Mouse (Mus musculus) gastrocnemius, postnatal 25 days (tissue): Measurements from ENCODE around the gene St3gal6. TPM values are rescaled to one million over a fixed set of nuclear protein-coding genes. Genes with fewer than 3 reads are reported as not detected.

Experiments
- DNase-seq: peaks from one replicate; pipeline ENCODE4 v3.0.0; 2022
- total RNA-seq, 2 experiments: library from RNA; stranded (reverse); gene quantifications; 1 replicate in 1 of 2; 2 replicates in 1 of 2; pipeline ENCODE4 v1.2.3; 2021

The St3gal6 gene
- total RNA-seq, 2 experiments from 2014 or later, result 92.1 to 102 TPM

DNA sequence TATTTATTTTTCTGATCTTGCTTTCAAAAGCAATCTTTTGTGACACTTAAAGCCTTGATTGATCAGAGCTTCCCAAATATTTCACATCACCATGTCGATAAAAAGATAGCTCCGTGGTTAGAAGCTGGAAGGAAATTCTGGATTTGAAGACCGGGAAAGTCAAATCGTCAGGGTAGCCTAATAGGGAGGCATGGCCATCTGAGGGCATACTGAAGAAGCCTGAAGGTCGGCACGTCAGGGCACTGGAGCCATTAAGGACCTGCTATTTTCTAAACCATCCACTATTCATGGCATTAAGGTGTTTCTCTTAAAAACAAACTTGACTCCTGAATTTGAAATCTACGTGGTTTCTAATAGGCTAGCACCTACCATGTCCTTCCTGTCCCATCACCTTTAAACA lies 2.1 kb downstream of the St3gal6 start:
- DNase-seq, result no peak

DNA sequence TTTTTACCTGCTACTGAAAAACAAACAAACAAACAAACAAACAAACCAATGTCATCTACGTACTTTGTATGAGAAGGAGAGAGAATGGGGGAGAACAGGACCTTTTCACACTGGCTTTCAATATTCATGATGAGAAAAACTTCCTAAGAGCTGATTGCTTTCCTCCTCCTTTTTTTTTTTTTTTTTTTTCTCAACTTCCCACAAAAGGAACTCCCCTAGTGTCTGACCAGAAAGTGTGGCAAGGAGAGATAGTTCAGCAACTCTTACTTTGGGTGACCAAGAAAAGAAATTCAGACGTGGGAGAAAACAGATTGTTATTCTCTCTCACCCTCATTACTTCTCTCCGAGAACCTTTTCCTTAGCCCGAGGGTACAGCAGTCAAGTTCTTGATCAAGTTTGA lies 2.9 kb downstream of the St3gal6 start:
- DNase-seq, result no peak

DNA sequence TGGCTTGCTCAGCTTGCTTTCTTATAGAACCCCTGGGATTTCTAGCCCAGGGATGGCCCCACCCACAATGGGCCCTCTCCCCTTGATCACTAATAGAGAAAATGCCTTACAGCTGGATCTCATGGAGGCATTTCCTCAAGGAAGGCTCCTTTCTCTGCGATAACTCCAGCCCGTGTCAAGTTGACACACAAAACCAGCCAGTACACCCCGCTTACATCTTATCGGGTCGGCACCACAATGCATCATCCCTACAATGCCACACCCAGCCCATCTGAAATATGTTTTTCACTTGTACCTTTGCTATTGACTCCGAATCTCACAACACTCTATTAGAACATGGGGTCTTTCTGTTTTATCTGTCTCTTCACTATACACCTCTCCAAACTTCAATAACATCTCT lies 3.6 kb downstream of the St3gal6 start:
- DNase-seq, result no peak

DNA sequence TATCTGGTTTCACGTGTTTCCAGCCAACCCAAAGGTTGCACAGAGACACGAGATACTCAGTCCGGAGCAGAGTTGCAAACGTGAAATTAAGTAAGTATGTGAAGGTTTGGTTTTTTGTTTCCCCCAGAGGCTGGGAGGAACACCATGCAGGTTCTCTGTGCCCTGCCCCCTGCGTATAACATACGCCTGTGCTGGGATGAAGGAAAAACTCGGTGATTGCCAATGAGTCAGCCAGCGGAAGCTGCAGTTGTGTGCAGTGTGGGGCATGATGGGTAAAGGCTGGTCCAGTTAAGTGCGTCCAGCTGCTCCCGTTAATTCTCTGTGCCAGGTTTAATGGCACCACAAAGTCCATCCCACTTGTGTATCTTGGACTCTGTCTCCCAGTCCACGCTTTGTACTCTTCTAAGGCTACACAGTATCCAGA lies 4.4 kb downstream of the St3gal6 start:
- peak; percentile 24 for DNase-seq

DNA sequence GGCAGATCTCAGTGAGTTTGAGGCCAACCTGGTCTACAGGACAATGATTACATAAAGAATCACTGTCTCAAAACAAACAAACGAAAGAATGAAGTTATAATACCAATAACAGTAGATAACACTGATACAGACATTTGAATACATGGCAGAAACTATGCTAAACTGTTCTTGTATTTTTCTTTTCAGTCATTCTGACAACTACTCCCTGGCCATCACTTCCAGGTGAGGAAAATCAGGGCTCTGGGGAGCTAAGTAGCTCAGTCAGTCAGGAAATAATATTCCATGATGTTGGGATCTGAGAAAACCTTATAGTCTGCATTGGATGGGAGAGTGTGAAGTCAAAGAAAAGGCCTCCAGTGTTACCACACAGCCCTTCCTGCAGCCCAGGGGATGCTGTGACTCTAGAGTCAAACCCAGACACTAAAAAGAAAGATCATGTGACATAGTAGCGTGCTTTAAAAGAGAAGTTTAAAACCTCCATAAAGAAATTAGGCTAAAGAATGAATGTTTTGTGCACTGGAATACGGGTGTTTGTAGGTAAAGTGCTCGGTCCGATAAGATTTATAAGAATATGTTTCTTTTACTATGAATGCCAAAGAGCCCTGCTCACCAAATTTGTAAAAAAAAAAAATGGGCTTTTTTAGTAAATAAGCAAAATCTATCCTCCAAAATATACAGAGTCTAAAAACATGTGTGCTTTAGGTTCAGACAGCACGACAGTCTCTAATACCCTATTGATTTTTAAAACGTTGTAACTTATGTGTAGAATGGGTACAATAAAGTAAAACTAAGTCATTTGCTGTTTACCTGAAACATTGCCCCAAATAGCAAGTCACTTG lies 6.9 kb downstream of the St3gal6 start:
- DNase-seq, result no peak

DNA sequence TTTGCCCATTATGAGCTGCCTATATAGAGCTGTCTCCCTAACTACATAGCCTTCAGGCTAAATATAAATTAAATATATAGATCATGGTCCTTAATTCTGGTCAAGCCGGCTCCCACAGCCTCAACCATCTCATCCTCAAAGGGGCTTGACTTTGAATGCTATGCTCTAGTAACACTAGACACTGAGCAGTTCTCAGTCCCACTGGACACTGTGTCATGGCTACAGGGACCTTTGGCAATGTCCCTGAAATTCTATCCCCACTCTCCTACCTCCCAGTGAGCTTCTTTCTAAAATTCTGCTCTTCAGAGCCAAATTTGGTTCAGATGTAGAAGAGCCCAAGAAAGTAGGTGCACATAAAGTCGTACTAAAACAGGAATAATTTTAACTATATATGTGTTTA lies 7.9 kb downstream of the St3gal6 start:
- no peak for DNase-seq

DNA sequence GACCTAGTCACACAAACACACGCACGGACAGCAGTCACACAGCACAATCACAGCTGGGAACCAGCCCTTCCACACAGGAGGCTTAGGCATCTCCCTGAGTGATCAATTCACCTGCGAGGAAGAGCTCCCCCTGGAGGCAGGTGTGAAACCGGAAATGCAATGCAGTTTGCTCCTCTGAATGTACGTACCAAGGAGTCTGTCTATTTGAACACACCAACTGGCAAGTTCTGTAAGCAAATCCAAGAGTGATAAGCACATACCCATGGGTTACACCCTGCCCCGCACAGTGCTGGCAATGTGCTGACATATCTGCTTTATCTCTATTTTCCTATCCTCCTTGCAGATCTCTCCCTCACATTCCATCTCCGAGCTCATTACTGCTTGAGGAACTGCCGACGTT lies 9.5 kb downstream of the St3gal6 start:
- DNase-seq, result no peak

DNA sequence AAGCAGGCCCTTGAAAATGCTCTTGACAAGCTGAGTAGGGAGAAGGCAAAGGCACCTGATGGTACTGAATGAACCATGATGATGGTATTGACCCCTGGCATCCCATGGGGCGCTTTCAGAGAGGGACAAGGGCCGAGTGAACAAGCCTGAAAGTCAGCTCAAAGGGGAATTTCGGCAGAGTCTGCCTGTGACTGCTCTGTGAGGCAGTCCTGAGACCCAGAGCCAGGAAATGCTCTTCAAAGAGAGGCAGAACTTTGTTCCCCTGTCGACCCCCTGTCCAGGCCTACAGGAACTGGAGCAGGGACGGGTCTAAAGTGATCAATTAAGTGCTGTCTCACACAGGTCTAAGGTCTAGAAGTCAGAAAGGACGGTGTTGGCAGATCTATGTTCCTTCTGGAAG lies 10.3 kb downstream of the St3gal6 start:
- no peak for DNase-seq

DNA sequence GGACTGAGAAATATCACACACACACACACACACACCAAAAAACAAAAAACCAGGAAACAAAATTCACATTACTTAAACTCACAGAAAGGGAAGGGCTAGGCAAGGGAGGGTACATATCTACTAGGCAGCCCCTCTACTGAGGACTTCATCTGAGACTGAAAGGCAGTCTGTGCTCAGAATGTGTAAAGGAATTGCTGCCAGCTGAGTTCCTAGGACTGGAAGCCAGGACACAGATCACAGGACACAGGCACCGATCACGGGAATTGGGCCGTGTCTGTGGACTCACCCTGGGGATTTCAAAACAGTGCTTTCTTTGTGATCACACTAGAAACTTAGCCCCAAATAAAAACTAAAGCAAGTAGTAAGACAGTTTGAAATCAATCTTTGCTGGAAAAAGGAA lies 11.2 kb downstream of the St3gal6 start:
- peak; percentile 36 for DNase-seq

DNA sequence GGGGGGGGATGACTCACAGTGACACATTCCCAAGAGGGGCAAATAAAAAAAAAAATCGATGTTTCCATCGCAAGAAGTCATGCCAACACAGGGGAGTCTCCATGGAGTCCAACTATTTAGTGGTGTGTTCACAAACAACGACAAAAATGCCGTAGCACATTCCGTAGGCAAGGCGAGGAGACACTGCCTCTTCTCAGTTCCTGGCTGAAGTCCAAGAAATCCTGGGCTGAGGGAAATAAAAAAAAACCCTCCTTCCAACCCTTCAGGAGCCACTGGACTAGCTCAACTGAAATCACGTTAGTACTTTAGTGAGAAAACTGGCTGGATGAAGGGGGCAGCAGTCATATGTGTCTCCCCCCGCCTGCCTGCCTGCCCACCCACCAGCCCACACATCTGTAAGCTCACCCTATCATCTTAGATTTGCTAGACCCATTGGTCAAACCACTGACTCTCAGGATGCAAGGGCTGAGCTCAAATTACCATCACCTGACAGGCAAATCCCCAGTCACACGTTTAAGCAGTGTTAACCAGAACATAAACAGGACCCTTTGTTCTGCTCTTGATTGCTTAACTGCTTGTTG lies 11.8 kb downstream of the St3gal6 start:
- DNase-seq, result no peak

DNA sequence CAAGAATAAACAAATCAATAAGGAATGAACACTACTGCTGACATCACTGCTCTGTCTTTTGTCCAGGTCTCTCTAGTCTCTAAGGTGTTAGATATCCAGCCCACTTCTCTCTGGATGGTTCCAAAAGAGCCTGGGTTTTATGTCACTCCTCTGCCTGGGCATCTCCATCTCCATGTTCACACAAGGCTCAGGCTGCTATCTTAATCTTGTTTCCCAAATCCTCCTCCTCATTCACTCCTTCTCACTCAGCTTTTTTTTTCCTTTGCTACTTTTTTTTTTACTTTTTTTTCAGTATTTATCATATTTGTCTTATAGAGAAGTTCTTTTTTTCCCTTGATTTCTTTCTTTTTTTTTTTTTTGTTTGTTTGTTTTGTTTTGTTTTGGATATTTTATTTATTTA lies 19.1 kb downstream of the St3gal6 start:
- DNase-seq, result no peak

DNA sequence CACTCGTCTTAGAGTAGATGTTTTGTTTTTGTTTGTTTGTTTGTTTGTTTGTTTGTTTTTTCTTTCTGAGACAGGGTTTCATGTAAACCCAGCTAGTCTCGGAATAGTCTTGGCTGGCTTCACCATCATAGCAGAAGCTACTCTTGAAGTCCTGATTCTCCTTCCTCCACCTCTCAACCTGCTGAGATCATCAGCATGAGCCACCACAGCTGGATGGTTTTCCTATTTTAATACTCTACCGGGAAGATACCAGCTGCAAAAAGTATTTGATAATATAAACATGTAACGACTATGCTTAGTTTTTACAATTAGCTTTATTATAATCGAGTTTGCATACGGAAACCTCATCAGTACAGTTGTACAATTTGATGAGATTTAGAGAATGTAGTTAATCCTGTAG lies 21.5 kb downstream of the St3gal6 start:
- no peak for DNase-seq

DNA sequence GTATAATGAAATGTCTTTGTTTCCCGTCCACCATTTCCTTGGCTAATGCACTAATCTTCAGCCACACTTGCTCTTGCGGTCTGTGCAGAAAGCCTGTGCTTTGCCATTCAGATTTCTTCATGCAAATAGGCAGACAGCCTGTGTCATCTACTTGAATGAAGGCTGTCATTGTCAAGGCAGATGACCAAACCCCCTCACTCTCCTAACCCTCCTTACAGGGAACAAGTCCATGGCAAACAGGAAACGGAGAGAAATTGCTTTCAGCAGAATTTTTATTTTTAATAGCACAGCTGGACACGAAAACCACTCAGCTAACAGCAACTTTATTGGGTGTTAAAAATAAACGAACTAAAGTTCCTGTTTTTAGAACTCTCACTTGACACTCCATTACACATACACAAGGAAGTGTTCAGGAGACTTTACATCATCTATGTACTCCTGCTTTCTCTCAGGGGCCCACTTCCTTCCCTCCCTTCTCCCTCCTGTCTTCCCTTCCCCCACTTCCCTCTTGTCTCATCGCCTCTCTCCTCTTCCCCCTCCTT lies 22.2 kb downstream of the St3gal6 start:
- DNase-seq, result no peak

DNA sequence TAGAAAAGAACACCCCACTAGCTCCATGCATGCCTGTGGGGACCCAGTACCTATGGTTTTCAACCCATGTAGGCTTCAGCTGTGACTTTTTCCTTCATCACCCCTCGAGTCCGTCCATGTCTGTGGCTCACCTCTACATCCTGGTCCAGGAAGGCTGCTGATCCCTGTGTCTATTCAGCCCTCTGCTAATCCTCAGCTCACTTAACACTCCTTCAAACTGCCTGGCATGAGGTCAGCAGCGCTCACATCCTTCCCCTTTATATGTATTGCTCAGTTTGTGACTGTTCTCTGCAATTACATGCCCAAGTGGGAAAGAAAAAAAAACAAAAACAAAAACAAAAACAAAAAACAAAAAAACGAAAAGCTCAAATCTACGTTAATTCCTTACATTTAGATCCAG lies 24.4 kb downstream of the St3gal6 start:
- no peak for DNase-seq

DNA sequence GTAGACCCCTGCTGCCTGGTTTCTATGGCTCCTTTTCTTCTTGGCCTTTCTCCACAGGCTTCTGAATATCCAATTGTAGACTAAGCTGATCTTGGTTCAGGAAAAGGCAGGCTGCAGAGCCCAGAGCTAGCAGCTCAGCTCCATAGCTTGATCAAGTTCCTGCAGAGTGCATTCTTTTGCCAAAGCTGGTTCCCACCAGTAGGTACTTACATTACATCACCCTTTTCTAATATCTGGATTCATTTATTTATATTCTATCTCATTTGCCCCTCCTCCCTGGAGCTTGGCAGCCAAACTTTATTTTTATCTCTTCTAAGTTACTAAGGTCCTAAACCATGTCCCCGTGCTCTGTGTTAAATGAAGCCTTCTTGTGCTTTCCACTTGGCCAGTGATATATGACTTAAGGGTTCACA lies 24.9 kb downstream of the St3gal6 start:
- no peak for DNase-seq

DNA sequence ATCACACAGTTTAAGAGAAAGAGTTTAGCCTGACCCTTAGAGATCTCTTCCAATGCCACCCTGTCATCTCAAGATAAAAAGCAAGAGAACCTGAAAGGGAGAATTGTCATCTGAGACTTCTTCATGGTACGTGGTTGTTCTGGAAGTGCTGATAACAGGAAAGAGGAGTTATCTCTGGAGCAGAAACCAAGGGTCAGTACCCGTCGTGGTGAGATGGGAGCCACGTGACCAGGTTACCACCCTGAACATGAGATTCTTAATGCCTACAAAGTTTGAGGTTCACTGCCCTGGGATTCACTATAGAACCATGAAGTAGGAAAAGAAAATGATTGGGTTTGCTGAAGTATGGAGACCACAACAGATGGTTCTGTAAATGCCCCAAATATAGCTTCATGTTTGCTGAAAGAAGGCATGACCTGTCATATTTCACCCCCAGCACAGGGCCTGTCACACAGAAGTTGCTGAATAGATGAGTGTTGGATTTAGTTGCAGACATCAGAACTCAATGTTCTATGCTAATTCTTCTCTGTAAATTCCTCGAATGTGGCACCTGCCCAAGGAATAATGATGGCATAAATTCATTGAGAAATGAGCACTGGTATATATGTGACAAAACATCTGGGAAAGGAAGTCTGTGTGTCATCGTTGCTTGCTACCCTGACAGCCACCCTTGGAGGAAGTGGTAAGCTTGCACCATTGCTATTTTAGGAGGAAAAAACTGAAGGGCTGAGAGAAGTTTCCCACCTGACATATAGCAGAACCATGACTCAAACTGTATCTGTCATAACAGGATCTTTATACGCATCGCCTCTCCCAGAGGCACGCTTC lies 25.9 kb downstream of the St3gal6 start:
- no peak for DNase-seq

DNA sequence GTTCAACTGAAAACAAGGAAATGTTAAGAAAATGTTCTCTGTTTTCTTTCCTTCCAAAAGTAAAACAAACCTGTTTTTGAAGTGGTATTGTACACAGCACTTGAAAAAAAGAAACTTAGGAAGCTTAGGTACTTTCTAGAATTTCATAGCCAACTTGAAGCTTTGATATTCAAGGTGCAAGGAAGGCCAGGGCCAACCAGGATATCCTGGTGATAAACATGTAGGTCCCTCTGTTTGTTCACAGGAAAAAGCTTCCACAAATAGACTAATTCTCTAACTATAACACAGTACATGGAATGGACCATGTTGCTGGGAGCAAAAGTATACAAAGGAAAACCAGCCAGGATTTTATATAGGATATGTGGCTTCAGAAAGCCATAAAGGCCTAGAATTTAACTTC lies 27.3 kb downstream of the St3gal6 start:
- no peak for DNase-seq

DNA sequence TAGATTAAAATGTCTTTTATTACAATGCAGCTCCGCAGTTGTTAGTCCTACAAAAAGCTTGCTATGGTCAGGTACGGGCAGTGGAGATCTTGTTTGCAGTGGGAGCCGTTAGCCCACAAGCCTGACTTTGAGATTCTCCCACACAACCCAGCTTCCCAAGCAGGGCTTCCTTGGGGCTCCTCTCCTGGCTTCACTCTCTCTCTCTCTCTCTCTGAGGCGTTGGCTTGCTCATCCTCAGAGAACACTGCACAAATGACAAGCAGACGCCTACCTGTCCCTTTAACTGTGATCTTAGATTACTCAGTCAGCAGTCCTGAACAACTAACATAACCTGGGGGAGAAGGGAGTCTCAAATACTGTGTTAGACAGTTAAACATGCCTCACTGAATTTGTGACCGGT lies 36.2 kb downstream of the St3gal6 start:
- no peak for DNase-seq

DNA sequence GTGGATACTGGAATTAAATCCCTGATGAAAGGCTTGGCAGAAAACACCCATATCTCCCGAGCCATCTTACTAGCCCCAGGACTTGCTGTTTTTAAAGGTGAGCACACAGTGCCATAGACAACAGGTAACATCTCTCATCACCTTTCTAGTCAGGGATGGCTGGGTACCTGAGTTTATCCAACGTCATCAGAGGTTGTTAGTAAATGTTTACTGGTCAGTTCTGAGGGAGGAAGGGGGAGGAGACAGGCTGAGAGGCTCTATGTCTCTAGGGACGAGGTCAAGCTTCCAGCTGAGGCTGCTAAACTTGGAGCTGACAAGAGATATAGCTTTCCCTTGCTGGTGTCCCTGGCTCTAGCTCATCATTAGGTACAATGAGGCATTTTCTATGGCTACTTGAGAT lies 41.7 kb downstream of the St3gal6 start:
- DNase-seq, result no peak

DNA sequence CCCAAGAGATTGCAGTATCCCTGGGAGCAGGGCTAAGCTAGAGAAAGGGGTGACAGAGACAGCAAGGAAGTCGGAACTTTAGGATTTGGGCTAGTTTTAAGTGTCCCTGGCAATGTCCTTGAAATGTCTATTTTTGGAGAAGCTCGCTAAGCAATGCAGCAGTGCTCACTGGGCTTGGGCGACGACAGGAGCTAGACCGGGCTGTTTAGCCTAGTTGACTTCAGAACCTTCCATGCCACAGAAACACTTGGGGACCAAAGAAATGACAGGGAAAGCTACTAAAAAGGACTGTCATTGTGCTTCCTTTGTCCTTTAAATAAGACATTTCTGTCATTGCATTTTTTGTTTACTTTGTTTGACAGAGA lies 42.2 kb downstream of the St3gal6 start:
- no peak for DNase-seq

DNA sequence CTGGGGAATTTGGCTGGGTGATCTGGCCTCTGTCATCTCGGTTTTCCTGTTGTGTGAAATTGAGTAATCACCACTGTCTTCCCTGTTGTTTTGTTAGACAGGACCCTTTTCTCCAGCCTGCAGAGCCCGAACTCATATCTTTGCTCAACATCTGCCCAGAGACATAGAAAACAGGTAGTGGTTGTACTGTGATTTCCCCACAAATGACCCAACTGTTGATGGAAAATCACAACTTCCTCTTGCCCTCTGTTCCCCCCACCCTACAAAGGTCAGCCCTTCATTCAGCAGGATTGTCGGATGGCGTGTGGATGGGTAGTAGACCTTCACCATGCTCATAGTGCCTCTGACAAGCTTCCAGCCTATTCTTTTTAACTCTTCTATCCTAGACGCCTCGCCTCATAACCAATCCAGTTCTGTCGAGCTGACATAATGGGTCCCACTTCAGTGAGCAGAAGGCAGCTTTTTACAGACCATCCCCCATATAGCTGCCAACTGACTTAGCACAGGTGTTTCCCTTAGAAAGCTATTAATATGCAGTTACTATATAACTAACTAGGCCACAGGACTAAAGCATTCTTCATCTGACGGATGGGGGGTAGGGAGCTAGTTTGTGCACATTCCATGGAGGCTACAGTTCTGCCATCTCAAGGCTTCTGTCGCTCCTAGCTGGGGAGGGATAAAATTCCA lies 42.7 kb downstream of the St3gal6 start:
- no peak for DNase-seq

DNA sequence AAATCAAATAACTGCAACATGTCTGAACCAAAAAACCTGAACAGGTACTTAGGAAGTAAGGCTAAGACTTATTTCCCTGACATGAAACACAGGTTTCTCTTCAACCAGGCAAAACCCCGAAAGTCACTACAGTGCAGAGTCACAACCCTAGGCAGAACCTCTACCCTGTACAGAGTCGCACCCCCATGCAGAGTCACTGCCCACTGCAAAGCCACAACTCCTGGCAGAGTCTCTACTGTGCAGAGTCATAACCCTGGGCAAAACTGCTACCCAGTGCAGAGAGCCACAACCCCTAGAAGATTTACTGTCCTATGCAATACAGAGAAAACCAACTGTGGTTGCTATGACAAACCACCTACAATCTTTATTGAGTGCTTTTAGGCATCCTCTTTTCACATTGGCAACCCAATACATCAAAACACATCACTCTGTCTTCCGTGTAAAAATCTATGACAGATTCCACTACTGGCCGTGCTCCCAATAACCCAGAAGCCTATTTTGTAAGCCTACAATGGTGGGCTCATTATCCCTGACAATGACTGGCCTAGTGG lies 44.1 kb downstream of the St3gal6 start:
- no peak for DNase-seq
